Mouse (Mus musculus) MEL (cell line): ENCODE measurements at regions not wholly inside any gene's neighbourhood (a gene's known extent, or its start where the extent isn't known, plus 50 kb on each side); places are given as distances from the start of the nearest gene placed in this dataset.

Experiments
- CTCF ChIP-seq, 3 experiments: IDR thresholded peaks in 2 of 3; conservative IDR thresholded peaks in 1 of 3; 2 replicates each; pipeline ENCODE4 v1.5.1; 2011 to 2012; ENCODE audit warnings: low read length in 3 of 3, low read depth in 2 of 3, mild to moderate bottlenecking in 2 of 3, improper control_type of control experiment in 1 of 3, inconsistent platforms in 1 of 3, mixed read lengths in 1 of 3, moderate library complexity in 1 of 3; ENCODE audit not compliant: control insufficient read depth in 1 of 3, insufficient read depth in 1 of 3, poor library complexity in 1 of 3, severe bottlenecking in 1 of 3
- TAL1 ChIP-seq: IDR thresholded peaks from 2 replicates; pipeline ENCODE4 v1.6.1; 2012; ENCODE audit warnings: mild to moderate bottlenecking, inconsistent platforms, low read length, moderate library complexity, mixed read lengths
- USF2 ChIP-seq, 2 experiments: IDR thresholded peaks; 2 replicates each; pipeline ENCODE4 v1.6.1; 2011 to 2012; ENCODE audit warnings: improper control_type of control experiment in 2 of 2, low read length in 2 of 2, borderline replicate concordance in 1 of 2, inconsistent platforms in 1 of 2, low read depth in 1 of 2, mild to moderate bottlenecking in 1 of 2; ENCODE audit not compliant: insufficient read depth in 1 of 2
- ZNF384 ChIP-seq: IDR thresholded peaks from 2 replicates; pipeline ENCODE4 v1.6.1; 2012; ENCODE audit warnings: low read depth, mild to moderate bottlenecking, inconsistent platforms, low read length, improper control_type of control experiment

DNA sequence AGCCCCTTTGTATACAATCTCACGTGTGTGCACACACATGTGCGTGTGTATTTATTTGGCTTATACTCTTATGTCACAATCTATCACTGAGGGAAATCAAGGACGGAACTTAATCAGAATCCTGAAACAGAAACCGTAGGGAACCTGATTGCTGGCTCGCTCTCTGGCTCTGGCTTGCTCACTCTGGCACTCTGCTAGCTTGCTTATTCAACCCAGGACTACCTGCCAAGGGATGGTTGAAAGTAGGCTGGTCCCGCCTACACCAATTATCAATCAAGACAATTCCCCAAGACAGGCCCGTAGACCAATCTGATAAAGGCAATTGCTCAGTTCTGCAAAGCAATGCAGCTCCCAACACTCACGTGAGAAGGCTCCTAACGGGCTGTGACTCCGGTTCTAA, 224.0 kb downstream of the Sipa1l2 start:
- TF ChIP-seq ZNF384 (no peak), USF2 (IDR thresholded peaks at IDR 0.05; ENCODE audit: borderline replicate concordance in 1 of 2, insufficient read depth in 1 of 2, low read depth in 1 of 2, low read length in 2 of 2) (no peak), CTCF (IDR thresholded peaks at IDR 0.05 in 2 of 3, conservative IDR thresholded peaks at IDR 0.05 in 1 of 3; ENCODE audit: control insufficient read depth in 1 of 3, insufficient read depth in 1 of 3, low read depth in 2 of 3, low read length in 3 of 3, poor library complexity in 1 of 3, severe bottlenecking in 1 of 3) (no peak), TAL1 (no peak)
